Mouse (Mus musculus): ENCODE data around the gene Mesp1.

The Mesp1 gene

GRCm38 (mm10) chr7:79742659-79743536 is 50.7 kb downstream of the Mesp1 start, which contains the start of the genes Pex11a and Wdr93:
Gene Pex11a, minus strand, starts transcription at chr7:79743131.
Gene Wdr93, plus strand, starts transcription at chr7:79743163.
- in situ Hi-C loops (cut with MboI; ENCODE audit: low sequenced_read_pairs), result no loop called here

GRCm38 (mm10) chr7:79742277-79742658 is 51.3 kb downstream of the Mesp1 start:
- in situ Hi-C loops (cut with MboI; ENCODE audit: low sequenced_read_pairs), result no loop called here

Data from CH12F3 (cell line).